Mouse (Mus musculus) ES-E14 (cell line): ENCODE measurements around the gene Zfp473.

ENCODE experiments used
- CHD2 ChIP-seq: IDR thresholded peaks from 2 replicates; pipeline ENCODE4 v1.6.1; 2014; ENCODE audit warnings: mild to moderate bottlenecking, low read depth, low read length, inconsistent platforms
- HCFC1 ChIP-seq: IDR thresholded peaks from 2 replicates; pipeline ENCODE4 v1.6.1; 2012; ENCODE audit warnings: low read length, inconsistent platforms, borderline replicate concordance; ENCODE audit not compliant: insufficient read depth
- ZC3H11A ChIP-seq: IDR thresholded peaks from 2 replicates; pipeline ENCODE4 v1.6.1; 2012; ENCODE audit warnings: low read depth, mild to moderate bottlenecking, inconsistent platforms, low read length, borderline replicate concordance
- ZNF384 ChIP-seq: IDR thresholded peaks from 2 replicates; pipeline ENCODE4 v1.6.1; 2012; ENCODE audit warnings: low read depth, low read length, inconsistent platforms

DNA sequence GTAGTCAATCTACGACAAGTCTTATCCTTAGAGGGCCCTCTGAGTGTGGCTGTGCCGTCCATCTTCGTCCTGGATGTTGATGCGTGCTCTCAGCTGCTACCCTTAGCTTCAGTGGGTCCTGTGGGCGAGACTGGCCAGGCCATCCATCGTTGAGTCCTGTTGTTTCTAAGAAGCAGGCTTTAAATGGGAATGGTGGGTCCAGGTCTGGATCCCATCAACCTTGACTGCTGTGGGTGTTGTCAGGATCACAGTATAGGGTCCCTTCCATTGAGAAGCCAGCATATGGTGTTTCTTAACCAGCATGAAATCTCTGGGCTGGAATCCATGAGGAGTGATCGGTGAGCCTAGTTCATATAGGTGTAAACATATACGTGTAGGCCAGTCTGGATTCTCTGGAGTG, 29.3 kb upstream of the Zfp473 start:
- TF ChIP-seq ZNF384 (no peak), ZC3H11A (no peak), CHD2 (no peak), HCFC1 (no peak)
